Mouse (Mus musculus): ENCODE data around the gene H6pd.
"Not testable (repeated sequence)": the region's sequence is repeated elsewhere in the genome, so short reads cannot be mapped to it uniquely, and the experiment has no call there.

H6pd gene

GRCm38 (mm10) chr4:150048038-150048437 is 39.2 kb upstream of the H6pd start:
- no peak for TF ChIP-seq NANOG (IDR thresholded peaks at IDR 0.05; ENCODE audit: borderline replicate concordance, low read length)
- no peak for TF ChIP-seq POU5F1 (IDR thresholded peaks at IDR 0.05; ENCODE audit: borderline replicate concordance, low read length)
- no peak for TF ChIP-seq CTCF (conservative IDR thresholded peaks at IDR 0.05; ENCODE audit: low read length)
- peaks cover 44% of the 10 kb centered on the region for H3K27me3 ChIP-seq (ENCODE audit: insufficient read depth, low read length)
- peaks cover 47% of the 10 kb centered on the region for H3K4me1 ChIP-seq (replicated peaks; ENCODE audit: low read depth, low read length)
- peak overlapping the region; percentile 86 for H3K4me3 ChIP-seq (replicated peaks; ENCODE audit: low read length)
- H3K9me3 ChIP-seq (ENCODE audit: low read length), result no peaks in the 10 kb centered on the region
- peaks cover 47% of the 10 kb centered on the region for H3K36me3 ChIP-seq (ENCODE audit: insufficient read depth, low read length)

- TF ChIP-seq NANOG (IDR thresholded peaks at IDR 0.05; ENCODE audit: borderline replicate concordance, low read length) (no peak), CTCF (conservative IDR thresholded peaks at IDR 0.05; ENCODE audit: low read length) (peak; percentile 41), POU5F1 (IDR thresholded peaks at IDR 0.05; ENCODE audit: borderline replicate concordance, low read length) (no peak)
- Histone ChIP-seq H3K4me3 (replicated peaks; ENCODE audit: low read length) (no peak overlapping the region), H3K27me3 (ENCODE audit: insufficient read depth, low read length) (peaks cover 32% of the 10 kb centered on the region), H3K9me3 (ENCODE audit: low read length) (no peaks in the 10 kb centered on the region), H3K36me3 (ENCODE audit: insufficient read depth, low read length) (peaks cover 18% of the 10 kb centered on the region), H3K4me1 (replicated peaks; ENCODE audit: low read depth, low read length) (peaks cover 57% of the 10 kb centered on the region)
Observed at GRCm38 (mm10) chr4:150043591-150043990, 34.8 kb upstream of the H6pd start.

GRCm38 (mm10) chr4:150041346-150042110 is 32.7 kb upstream of the H6pd start:
- Histone ChIP-seq H3K4me3 (replicated peaks; ENCODE audit: low read length) (no peak overlapping the region), H3K36me3 (ENCODE audit: insufficient read depth, low read length) (peaks cover 18% of the 10 kb centered on the region), H3K27me3 (ENCODE audit: insufficient read depth, low read length) (peaks cover 17% of the 10 kb centered on the region), H3K4me1 (replicated peaks; ENCODE audit: low read depth, low read length) (peaks cover 49% of the 10 kb centered on the region), H3K9me3 (ENCODE audit: low read length) (no peaks in the 10 kb centered on the region)
- no peak for TF ChIP-seq NANOG (IDR thresholded peaks at IDR 0.05; ENCODE audit: borderline replicate concordance, low read length)
- TF ChIP-seq CTCF (conservative IDR thresholded peaks at IDR 0.05; ENCODE audit: low read length), result no peak
- TF ChIP-seq POU5F1 (IDR thresholded peaks at IDR 0.05; ENCODE audit: borderline replicate concordance, low read length), result no peak

- H3K4me3 ChIP-seq (replicated peaks; ENCODE audit: low read length), result not testable (repeated sequence)
Observed at GRCm38 (mm10) chr4:150040856-150041255, 32.0 kb upstream of the H6pd start.

GRCm38 (mm10) chr4:150040003-150040581 is 31.3 kb upstream of the H6pd start:
- Histone ChIP-seq H3K27me3 (ENCODE audit: insufficient read depth, low read length) (peaks cover 6% of the 10 kb centered on the region), H3K4me3 (replicated peaks; ENCODE audit: low read length) (no peak overlapping the region), H3K36me3 (ENCODE audit: insufficient read depth, low read length) (peaks cover 5% of the 10 kb centered on the region; the same call in 1 of the 2 replicates), H3K4me1 (replicated peaks; ENCODE audit: low read depth, low read length) (peaks cover 58% of the 10 kb centered on the region), H3K9me3 (ENCODE audit: low read length) (no peaks in the 10 kb centered on the region)
- no peak for TF ChIP-seq CTCF (conservative IDR thresholded peaks at IDR 0.05; ENCODE audit: low read length)
- no peak for TF ChIP-seq NANOG (IDR thresholded peaks at IDR 0.05; ENCODE audit: borderline replicate concordance, low read length)
- no peak for TF ChIP-seq POU5F1 (IDR thresholded peaks at IDR 0.05; ENCODE audit: borderline replicate concordance, low read length)

More at GRCm38 (mm10) chr4:150040856-150041255, 32.0 kb upstream of the H6pd start:
- peaks cover 11% of the 10 kb centered on the region for H3K27me3 ChIP-seq (ENCODE audit: insufficient read depth, low read length)
- not testable (repeated sequence) for H3K9me3 ChIP-seq (ENCODE audit: low read length)
- peaks cover 55% of the 10 kb centered on the region for H3K4me1 ChIP-seq (replicated peaks; ENCODE audit: low read depth, low read length)
- peaks cover 12% of the 10 kb centered on the region for H3K36me3 ChIP-seq (ENCODE audit: insufficient read depth, low read length)

GRCm38 (mm10) chr4:150038533-150038932 is 29.7 kb upstream of the H6pd start:
- no peaks in the 10 kb centered on the region for H3K36me3 ChIP-seq (ENCODE audit: insufficient read depth, low read length)
- peaks cover 66% of the 10 kb centered on the region for H3K4me1 ChIP-seq (replicated peaks; ENCODE audit: low read depth, low read length)
- 0 out of 2 replicates have a peak overlapping the region, but pooled peaks have one; percentile 17 for H3K4me3 ChIP-seq (replicated peaks; ENCODE audit: low read length)
- peaks cover 18% of the 10 kb centered on the region for H3K27me3 ChIP-seq (ENCODE audit: insufficient read depth, low read length)
- TF ChIP-seq CTCF (conservative IDR thresholded peaks at IDR 0.05; ENCODE audit: low read length) (no peak), NANOG (IDR thresholded peaks at IDR 0.05; ENCODE audit: borderline replicate concordance, low read length) (no peak), POU5F1 (IDR thresholded peaks at IDR 0.05; ENCODE audit: borderline replicate concordance, low read length) (no peak)
- H3K9me3 ChIP-seq (ENCODE audit: low read length), result no peaks in the 10 kb centered on the region

- Histone ChIP-seq H3K36me3 (ENCODE audit: insufficient read depth, low read length) (no peaks in the 10 kb centered on the region), H3K4me1 (replicated peaks; ENCODE audit: low read depth, low read length) (peaks cover 53% of the 10 kb centered on the region), H3K9me3 (ENCODE audit: low read length) (no peaks in the 10 kb centered on the region), H3K27me3 (ENCODE audit: insufficient read depth, low read length) (peaks cover 41% of the 10 kb centered on the region), H3K4me3 (replicated peaks; ENCODE audit: low read length) (no peak overlapping the region)
- TF ChIP-seq NANOG (IDR thresholded peaks at IDR 0.05; ENCODE audit: borderline replicate concordance, low read length), result no peak
- no peak for TF ChIP-seq POU5F1 (IDR thresholded peaks at IDR 0.05; ENCODE audit: borderline replicate concordance, low read length)
- no peak for TF ChIP-seq CTCF (conservative IDR thresholded peaks at IDR 0.05; ENCODE audit: low read length)
Observed at GRCm38 (mm10) chr4:150036094-150036493, 27.3 kb upstream of the H6pd start.

GRCm38 (mm10) chr4:150035280-150035679 is 26.5 kb upstream of the H6pd start:
- Histone ChIP-seq H3K36me3 (ENCODE audit: insufficient read depth, low read length) (no peaks in the 10 kb centered on the region), H3K4me3 (replicated peaks; ENCODE audit: low read length) (no peak overlapping the region), H3K27me3 (ENCODE audit: insufficient read depth, low read length) (peaks cover 49% of the 10 kb centered on the region), H3K4me1 (replicated peaks; ENCODE audit: low read depth, low read length) (peaks cover 54% of the 10 kb centered on the region), H3K9me3 (ENCODE audit: low read length) (no peaks in the 10 kb centered on the region)
- no peak for TF ChIP-seq POU5F1 (IDR thresholded peaks at IDR 0.05; ENCODE audit: borderline replicate concordance, low read length)
- peak; percentile 96 for TF ChIP-seq CTCF (conservative IDR thresholded peaks at IDR 0.05; ENCODE audit: low read length)

Data from E14TG2a.4 (cell line).